Comparison of ENCODE assay signal across 8 mouse cellular contexts in genomic region chr16:29579787-29580176, GRCm38 (mm10). TPM values are rescaled to one million over a fixed set of nuclear protein-coding genes. Genes with fewer than 3 reads are reported as not detected.
A peak's percentile ranks its signal among the peaks of the same experiment; 100 is the strongest.
DNase-seq lines count a peak whose midpoint lies in the region; ATAC-seq and TF ChIP-seq lines count a peak whose summit lies in the region.

No protein-coding gene starts in this region.

- 9% methylated on average over 12 of the region's 12 CpGs for WGBS in heart, embryonic 11.5 days (ENCODE audit: insufficient replicate concordance)
- WGBS in hindbrain, embryonic 13.5 days, result 10% methylated on average over 12 of the region's 12 CpGs

- TF ChIP-seq POLR2A in cortical plate, adult 2 months (IDR thresholded peaks at IDR 0.05; ENCODE audit: extremely low read depth, insufficient read depth, low read length), result no peak

- peak overlapping the region; percentile 81 for H3K4me2 ChIP-seq in heart, embryonic 11.5 days
- peak overlapping the region; percentile 88 for H3K4me2 ChIP-seq in hindbrain, embryonic 13.5 days

- no peak for DNase-seq in heart, adult 11 months
- peak; percentile 32 for DNase-seq in CD4-positive, CD25-positive, alpha-beta regulatory T cell, adult 2 months (ENCODE audit: low read depth, low spot score)
- DNase-seq in mesoderm, embryonic 11.5 days (ENCODE audit: low read depth, low spot score), result peak; percentile 13
- no peak for DNase-seq in right cerebral cortex, postnatal 36 days (ENCODE audit: low spot score in 2 of 2)
- no peak for DNase-seq in cerebellum, adult 8-10 months

- 0 out of 2 replicates have a peak overlapping the region, but pooled peaks have one; percentile 37 for H3K27ac ChIP-seq in heart, embryonic 11.5 days (ENCODE audit: low read depth, low read length)
- H3K27ac ChIP-seq in cortical plate, adult 2 months (ENCODE audit: insufficient read depth, low read length), result no peak overlapping the region
- no peak overlapping the region for H3K27ac ChIP-seq in hindbrain, embryonic 13.5 days

- peaks cover 5% of the 10 kb centered on the region for H3K4me1 ChIP-seq in heart, embryonic 11.5 days (ENCODE audit: control insufficient read depth, insufficient read depth, low read length)
- no peaks in the 10 kb centered on the region; the same call in 1 of the 2 replicates for H3K4me1 ChIP-seq in cortical plate, adult 2 months (ENCODE audit: control insufficient read depth, insufficient read depth, low read length)
- H3K4me1 ChIP-seq in hindbrain, embryonic 13.5 days (replicated peaks), result peaks cover 13% of the 10 kb centered on the region

- H3K4me3 ChIP-seq in heart, embryonic 11.5 days (ENCODE audit: low read depth, low read length), result peak overlapping the region; percentile 96
- H3K4me3 ChIP-seq in cortical plate, adult 2 months (ENCODE audit: insufficient read depth, low read length), result peak overlapping the region; percentile 80
- peak overlapping the region; percentile 96 for H3K4me3 ChIP-seq in hindbrain, embryonic 13.5 days

- H3K9ac ChIP-seq in heart, embryonic 11.5 days (ENCODE audit: low read depth, low read length), result peak overlapping the region; percentile 96
- peak overlapping the region; percentile 94 for H3K9ac ChIP-seq in hindbrain, embryonic 13.5 days

- no peaks in the 10 kb centered on the region for H3K27me3 ChIP-seq in heart, embryonic 11.5 days (ENCODE audit: control insufficient read depth, insufficient read depth, low read length)
- no peaks in the 10 kb centered on the region for H3K27me3 ChIP-seq in hindbrain, embryonic 13.5 days

- ATAC-seq in heart, embryonic 11.5 days (replicated peaks; ENCODE audit: insufficient number of reproducible peaks, low FRiP score, low TSS enrichment), result peak; percentile 19; the same call in 1 of the 2 replicates
- ATAC-seq in hindbrain, embryonic 13.5 days (ENCODE audit: low FRiP score), result peak; percentile 37

- no peaks in the 10 kb centered on the region for H3K9me3 ChIP-seq in heart, embryonic 11.5 days (replicated peaks; ENCODE audit: control insufficient read depth, low read length)
- no peaks in the 10 kb centered on the region for H3K9me3 ChIP-seq in hindbrain, embryonic 13.5 days

- no peak for TF ChIP-seq CTCF in cortical plate, adult 2 months (IDR thresholded peaks at IDR 0.05; ENCODE audit: extremely low read depth, insufficient read depth, low read length)

- no peaks in the 10 kb centered on the region for H3K36me3 ChIP-seq in heart, embryonic 11.5 days (ENCODE audit: control insufficient read depth, insufficient read depth, low read length)
- no peaks in the 10 kb centered on the region for H3K36me3 ChIP-seq in hindbrain, embryonic 13.5 days

RNA-seq across cellular contexts. Expression of gene Opa1, which starts 0.6 kb away (rescaled TPM):
- 44.1 and 57.0 TPM in 2 replicates for polyA plus RNA-seq in heart, embryonic 11.5 days (2014; fragmentation: Nextera tagmentation; extraction: Ambion mirVana)
- 52.2 and 52.6 TPM in 2 replicates for polyA plus RNA-seq in cortical plate, adult 2 months (2012; rRNA removed)
- polyA plus RNA-seq in hindbrain, embryonic 13.5 days (2015; fragmentation: Nextera tagmentation; extraction: Ambion mirVana), result 42.4 and 43.1 TPM in 2 replicates

RNA-seq across cellular contexts. Expression of gene Atp13a4, which starts 35.1 kb away (rescaled TPM):
- polyA plus RNA-seq in heart, embryonic 11.5 days (2014; fragmentation: Nextera tagmentation; extraction: Ambion mirVana), result 0.34 TPM in 1 of 2 replicates, not detected in the other
- 15.6 and 17.9 TPM in 2 replicates for polyA plus RNA-seq in cortical plate, adult 2 months (2012; rRNA removed)
- polyA plus RNA-seq in hindbrain, embryonic 13.5 days (2015; fragmentation: Nextera tagmentation; extraction: Ambion mirVana), result 0.47 and 0.99 TPM in 2 replicates

Comparison
In these comparisons a context has a peak if more than half of its experiments do, and no peak if none do; other contexts are left out.
1. DNase-seq: peak in CD4-positive, CD25-positive, alpha-beta regulatory T cell, adult 2 months (single experiment) and mesoderm, embryonic 11.5 days (single experiment); none in heart, adult 11 months (single experiment), right cerebral cortex, postnatal 36 days (0 of 2) and cerebellum, adult 8-10 months (single experiment).
2. Peak in every context shown above with its lines, with median percentiles within 50 percentile points of each other: H3K4me3 ChIP-seq.